Mouse (Mus musculus) Muller cell, postnatal 12 days (primary cell): ENCODE data around the gene Slc13a3.

Source experiments
- DNase-seq: peaks from one replicate; pipeline ENCODE4 v3.0.0-alpha.2; 2015; ENCODE audit errors: inconsistent ontology term

Slc13a3 gene

DNA sequence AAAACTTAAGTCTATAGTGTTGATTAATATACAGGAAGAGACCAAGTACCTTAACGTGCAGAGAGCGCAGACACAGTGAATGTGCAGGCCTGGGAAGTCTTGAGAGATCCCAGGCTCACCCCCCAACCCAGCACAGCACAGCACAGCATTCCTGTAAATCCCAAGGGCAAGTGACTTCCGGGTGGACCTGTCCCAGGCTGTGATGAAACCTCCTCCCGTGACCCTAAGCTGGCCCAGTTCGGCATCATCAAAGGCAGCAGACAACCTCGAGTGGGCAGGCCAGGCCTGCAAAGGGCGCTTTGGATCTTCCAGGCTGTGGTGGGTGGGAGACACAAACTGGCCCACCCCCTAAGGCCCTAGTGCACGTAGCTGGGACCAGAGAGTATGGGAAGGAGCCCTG, 9.0 kb upstream of the Slc13a3 start:
- DNase-seq, result no peak

DNA sequence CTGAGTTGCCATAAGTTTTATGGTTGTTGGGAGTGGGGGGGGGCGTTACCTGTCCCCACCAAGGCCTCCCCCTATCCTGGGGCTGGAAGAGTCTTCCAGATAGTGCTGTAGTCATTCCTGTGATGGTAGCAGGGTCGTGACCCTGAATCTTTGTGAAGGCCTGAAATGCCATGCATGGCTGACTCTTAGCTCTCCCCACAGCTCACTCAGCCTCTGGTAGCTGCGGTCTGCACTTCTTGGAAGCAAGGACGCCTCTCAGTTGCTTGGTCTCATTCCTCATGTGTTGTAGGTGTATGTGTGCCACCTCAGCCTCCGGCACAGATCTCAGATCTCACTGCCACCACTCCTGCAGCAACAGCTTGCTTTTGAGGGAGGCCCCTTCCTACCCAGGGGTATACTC, 2.8 kb upstream of the Slc13a3 start:
- DNase-seq, result no peak

DNA sequence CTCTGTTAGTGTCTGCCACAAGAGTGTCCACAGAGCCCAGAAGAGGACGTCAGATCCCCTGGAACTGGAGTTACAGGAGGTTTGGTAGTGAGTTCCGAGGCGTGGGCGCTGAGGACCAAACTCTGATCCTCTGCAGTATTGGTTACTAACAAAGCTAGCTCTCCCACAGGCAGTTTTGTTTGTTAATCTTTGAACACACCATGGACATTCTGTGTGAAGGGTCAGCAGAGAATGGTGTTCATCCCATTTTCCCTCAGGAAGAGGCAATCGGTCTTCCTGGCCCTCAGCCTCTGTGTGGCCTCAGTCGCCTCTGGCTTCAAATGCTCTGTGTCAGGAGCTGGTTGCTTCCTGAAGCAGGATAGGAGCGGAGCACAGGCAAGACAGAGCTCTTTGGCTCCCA, 2.4 kb upstream of the Slc13a3 start:
- no peak for DNase-seq

DNA sequence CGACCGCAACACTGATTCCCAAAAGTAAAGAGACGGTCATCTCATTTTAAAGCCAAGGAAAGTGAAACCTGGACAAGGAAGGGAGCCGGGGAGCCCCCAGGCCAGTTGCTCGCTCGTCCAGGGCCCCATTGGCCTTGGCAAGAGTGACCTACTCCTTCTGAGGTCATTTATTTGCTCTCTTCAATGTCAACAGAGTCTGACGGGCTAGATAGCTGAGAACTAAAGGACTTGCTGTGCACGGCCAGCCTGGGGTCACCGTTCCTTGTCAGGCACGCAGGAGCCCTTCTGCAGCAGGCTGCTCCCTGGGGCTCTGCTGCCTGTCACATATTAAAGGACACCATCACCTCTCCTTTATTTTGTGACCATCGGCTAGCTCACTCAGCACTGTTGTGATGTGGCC, 1.1 kb downstream of the Slc13a3 start:
- no peak for DNase-seq

DNA sequence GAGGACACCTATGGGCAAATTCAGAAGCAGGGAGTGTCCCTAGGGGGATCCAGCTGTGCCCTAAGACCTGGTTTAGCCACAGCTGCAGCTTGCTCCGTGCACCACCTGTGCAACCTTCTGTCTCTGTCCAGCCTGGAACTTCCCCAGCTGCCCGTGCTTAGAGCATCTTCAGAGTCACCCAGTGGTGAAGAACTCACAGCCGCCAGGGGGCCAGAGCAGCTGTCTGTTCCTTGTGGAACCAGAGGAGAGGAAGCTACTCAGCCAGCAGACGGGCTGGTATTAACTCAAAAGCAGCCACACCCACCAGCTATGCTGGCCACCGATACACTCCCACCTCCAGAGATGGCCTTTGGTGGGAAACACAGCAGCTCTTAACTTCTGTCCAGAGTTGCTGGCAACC, 2.9 kb downstream of the Slc13a3 start:
- no peak for DNase-seq

DNA sequence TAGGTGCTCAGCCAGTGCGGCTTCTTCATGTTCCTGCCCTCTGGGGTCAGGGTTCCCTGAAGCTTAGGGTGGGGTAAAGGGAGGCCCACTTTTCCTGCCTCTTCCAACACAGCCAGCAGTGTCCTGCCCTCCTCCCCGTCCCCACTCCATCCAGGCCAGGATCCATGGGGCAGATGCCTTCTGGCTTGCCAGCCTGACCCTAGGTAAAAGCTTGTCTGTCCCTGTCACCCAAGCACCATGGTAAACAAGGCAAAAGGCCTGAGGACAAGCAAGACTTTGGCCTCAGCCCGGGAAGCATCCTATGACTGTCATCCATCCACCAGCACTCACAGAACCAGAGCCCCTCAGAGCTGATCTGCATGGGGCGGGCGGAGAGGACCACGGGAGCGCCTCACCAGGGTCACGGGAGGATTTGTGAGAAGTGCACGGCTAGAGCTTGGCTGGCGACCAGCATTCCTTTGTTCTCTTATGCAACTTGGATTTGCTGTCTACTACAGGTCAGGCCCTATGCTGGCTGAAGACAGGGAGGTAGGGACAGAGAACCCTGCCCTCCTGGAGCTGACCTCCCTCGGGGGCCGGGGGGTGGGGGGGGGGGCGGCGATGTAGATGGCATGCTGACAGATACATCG, 5.1 kb downstream of the Slc13a3 start:
- peak; percentile 23 for DNase-seq

DNA sequence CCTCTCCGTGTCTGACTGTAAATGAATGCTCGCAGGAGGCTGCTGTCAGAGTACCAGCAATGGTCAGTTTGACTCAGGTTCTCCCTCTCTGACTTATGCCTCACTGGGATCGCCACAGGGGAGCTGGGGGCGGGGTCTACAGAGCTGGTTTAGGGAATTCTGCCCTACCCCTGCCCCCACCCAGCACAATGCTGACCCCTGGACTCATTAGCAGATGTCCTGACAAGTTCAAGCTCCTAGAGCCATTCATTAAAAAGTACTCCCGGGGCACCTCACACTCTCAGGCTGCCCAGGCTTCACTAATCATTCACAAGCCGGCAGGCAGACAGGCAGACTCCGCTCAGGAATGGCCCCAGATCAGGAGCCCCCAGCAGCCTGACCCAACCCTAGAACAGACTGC, 13.4 kb downstream of the Slc13a3 start:
- DNase-seq, result no peak

DNA sequence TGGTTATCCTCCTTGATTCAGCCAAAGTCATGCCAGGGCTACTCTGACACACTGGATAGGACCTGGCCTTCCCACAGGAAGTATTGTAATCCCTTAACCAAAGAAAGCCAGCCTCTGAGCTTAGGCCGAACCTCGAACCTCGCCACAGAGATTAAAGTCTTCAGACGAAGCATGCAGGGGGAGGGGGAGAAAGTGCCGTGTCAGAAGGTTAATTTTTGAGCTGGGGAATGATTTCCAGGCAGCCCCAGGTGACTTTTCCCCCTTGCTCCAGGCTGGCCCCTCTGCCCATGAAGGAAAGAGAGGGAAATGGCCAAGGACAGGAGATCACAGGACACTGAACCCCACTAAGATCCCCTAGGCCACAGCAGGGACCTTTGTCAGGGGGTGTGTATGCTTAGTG, 14.8 kb downstream of the Slc13a3 start:
- no peak for DNase-seq

DNA sequence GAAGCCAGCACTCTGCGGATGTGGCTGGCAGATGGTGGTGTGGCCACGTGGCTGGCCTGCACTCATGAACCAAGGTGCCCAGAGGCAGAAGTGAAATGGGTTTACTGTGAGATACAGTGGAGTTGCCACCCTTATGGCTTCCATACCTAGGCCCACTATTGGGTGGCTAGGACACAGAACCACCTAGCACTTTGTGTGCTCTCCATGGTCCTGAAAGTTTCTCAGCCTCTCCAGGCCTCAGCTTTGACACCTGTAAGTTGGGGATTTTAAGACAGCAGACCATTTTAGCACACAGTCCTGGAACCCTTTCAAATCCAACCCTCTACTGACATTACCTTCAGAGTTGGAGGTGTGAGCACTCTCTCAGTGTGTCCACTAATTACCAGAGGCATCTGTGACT, 16.3 kb downstream of the Slc13a3 start:
- no peak for DNase-seq

DNA sequence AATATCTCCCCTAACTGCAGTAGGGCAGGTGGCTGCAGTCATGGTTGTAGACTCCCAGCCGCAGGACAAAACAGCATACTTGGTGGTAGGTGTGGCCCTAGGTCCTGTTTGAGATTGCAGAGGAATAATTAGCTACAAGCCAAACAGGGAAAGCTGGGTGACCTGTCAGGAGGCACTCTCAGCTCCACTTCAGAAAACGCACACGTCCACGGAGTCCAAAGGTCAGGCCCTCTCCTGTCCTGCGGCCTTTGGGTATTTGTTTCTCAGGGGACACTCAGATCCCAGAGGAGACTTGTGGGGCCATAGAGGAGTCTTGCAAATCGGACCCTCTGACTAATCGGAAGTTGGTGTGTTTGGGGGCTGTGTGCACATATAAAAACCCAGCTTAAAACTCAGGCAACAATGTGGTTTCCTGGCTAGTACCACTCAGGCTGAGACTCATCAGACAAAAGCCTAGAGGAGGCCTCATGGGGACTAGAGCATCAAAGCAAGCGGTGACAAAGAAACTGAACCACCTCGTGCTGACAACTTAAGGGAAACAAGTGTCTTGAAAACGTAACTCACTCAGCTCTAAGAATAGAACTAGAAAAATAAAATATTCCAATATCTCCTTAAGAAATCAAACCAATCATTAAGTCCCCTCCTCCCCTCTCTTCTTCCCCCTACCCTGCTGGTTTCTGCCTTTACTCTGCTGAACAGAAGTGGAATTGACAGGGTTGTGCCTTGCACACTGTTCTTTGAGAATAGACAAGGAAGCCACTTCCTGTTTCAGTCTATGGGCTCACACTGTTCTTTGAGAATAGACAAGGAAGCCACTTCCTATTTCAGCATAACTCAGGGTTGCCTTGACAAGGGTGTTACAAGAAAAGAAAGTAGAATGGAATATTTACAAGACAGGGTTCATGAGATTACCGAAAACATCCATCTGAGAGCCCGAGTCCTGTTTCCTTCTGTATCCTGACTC, 20.0 kb downstream of the Slc13a3 start:
- no peak for DNase-seq

DNA sequence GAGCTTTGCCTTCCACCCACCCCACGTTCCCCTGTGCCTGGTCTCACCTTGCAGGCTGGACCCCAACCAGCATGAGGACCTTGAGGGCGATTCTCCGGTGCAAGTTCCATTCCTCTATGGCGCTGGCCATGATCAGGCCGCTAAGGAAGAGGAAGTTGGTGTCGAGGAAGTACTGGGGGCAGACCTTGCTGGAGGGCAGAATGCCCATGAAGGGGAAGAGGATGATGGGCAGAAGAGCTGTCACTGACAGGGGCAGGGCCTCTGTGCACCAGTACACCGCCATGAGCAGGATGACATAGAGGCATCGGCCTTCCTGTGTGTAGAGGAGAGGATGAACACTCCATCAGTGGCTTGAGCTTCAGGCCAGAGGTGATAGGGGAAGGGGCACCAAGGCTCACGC, 24.6 kb downstream of the Slc13a3 start:
- DNase-seq, result no peak

DNA sequence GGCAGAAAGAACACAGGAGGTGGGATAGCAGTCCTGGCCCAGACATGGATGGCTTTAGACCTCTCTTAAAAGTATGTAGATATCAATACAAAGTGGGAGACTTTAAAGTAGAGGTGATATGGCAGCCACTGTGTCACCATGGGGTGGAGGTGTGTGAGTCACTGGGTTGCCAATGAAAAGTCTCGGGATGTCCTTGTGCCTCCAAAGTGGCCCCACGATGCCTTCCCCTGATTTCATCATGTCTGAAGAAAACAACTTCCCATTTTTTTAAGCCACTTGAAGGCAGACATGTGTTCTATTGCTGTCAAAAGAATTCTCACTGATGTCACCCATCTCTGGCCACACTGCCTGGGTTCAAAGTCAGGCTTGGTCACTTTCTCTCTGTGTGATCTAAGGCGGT, 28.2 kb downstream of the Slc13a3 start:
- no peak for DNase-seq

DNA sequence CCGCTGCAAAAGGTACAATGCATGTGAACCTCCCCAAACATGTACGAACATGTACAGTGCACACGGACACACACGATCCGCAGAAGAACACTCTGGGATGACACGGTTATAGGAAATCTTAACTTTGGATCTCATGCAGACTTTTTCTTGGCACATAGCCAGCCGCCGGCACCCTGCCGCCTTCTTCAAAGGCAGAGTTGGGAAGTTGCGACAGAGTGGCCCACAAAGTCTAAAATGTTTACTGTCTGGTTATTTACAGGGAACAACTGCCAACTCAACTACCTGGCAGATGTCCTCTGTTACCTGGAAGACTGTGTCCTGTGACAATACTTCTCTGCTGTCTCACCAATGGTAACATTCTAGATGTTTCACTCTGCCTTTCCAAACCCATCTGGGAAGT, 30.0 kb downstream of the Slc13a3 start:
- DNase-seq, result no peak

DNA sequence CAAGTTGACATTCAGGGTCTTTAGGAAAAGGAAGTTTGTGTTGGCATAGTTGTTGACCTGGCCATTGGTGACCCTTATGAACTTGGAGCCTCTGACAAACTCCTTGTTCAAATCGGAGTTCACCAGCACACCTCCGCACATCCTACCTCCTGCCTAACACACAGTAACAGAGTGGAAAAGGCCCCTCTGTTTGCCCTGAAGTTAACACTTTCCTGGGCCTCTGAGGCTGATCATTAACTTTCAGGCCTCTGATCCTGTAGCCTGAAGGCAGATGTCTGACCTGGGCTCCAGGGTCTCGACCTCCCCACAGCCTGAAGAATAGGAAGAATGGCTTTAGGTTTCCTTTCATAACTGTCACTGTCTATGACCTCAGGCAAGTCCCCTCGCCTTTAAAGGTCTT, 31.4 kb downstream of the Slc13a3 start:
- no peak for DNase-seq

DNA sequence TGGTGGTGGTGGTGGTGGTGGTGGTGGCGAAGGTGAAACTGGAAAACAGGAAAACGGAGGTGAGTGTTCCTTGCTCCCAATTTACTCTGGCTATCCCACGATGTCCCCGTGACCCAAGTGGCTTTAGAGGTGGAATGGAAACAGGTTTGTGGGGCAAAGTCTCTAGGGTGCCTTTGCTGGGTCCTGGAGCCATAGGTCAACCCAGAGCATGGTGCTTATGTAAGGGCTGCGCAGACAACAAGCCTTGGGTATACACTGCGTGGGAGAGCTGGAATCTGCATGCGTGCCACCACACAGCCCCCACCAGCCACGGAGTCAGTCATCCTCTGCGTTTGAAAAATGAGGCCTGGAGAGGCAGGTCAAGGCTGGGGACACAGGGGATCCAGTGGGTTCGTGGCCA, 33.4 kb downstream of the Slc13a3 start:
- DNase-seq, result no peak

DNA sequence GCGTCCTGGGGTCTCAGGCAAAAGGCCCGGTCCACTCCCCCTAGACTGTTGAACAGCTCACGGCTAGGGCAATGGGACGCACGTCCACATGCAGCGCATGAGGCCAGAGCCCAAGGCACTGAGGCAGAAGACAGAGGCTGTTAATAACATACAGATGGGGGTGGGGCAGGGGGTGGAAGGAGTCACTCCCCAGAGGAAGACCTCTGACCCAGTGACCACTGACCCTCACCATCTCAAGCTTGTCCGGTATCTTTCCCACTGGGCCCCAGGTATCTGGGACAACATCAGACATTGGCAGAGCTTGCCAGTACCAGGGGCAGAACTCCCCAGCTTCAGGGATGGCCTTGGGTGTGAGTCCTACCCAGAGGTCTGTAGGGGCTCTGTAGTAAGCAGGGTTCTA, 34.1 kb downstream of the Slc13a3 start:
- no peak for DNase-seq

DNA sequence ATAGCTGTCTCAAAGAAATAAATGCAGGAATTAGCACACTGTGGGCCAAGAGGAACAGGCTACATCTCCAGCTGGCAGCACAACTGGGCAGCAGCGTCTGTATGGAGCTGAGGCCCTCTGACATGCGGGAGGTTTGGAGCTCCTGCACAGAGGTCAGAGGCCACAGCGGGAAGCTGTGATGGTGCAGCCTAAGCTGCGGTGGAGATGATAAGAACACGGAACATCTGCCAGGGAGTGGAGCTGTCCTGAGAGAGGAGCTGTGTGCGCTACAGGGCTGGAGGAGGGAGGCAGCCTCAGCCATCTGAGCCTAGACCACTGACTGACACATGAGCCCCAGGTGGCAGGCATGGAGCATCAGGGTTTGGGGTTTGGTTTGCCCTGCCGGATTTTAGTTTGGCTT, 44.3 kb downstream of the Slc13a3 start:
- DNase-seq, result no peak

DNA sequence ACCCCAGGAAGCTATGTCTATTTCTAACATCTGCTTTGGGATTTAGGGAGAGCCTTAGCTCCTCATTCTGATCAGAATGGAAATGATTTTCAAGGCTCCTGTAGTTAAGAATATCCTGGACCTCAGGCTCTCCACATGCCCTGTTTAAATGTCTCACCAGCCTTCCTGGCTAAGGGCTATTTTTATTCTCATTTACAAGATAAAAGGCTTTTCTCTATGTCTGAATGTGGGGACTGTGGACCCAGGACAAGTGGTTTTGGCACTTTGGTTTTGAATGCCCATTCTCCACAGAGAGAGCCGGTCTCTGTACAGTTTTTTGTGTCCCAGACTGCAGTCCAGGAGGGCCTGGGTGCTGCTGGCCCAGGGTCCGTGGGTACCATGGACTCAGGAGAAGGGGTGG, 52.8 kb downstream of the Slc13a3 start:
- no peak for DNase-seq

DNA sequence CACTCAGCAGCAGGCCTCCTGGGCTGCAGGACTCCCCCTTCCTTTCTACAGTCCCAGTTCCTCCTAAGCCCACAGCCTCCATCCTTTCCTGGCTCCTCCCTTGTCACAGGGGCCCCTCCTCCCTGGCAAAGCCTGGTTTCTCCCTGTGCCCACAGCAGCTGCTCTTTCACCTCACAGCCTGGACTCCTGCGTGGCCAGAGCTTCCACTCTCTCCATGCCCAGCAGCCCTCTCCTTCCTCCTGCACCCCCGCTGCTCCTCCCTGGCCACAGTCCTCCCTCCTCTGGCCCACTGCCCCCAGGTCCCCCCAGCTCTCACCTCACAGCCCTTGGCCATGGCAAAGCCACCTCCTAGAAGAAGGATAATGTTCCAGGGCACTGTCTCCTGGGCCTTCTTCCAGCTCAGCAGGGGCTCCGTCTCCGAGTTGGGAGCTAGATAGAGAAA, 53.3 kb downstream of the Slc13a3 start:
- DNase-seq, result no peak

DNA sequence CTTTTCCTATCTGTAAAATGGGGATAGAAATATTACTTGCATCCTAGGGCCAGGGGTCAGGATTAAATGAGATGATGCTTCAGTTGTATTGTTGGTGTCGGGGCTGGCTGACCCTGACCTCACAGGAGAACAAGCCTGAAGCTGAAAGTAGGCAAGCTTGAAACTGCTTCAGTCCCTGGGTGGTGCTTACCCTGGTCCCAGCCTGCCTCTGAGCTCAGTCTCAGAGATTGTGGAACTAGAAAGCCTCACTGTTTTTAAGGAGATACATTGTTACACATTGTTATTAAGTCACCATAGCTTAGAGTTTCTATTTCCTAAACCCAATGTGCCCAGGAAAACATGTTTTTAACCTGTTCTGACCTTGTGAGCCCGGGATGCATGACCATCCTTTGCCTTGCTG, 54.5 kb downstream of the Slc13a3 start:
- DNase-seq, result no peak

DNA sequence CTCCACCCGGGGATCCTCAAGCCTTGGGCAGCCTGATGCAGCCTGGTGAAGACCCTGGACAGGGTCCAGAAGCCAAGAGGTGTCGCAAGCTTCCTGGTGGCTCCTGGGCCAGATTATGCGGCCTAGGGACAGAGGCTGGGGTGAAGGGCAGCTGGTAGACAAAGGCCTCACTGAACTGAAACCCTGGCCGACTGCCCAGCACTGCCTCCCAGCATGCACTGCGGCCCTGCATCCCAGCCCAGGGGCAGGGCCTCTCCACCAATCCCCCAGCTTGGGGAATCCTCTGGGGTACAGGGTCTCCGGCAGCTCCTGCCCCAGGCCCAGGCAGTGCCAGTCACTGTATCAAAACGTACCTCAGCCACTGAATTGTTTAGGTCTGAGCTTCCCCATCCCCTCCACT, 55.7 kb downstream of the Slc13a3 start:
- DNase-seq, result peak; percentile 66

DNA sequence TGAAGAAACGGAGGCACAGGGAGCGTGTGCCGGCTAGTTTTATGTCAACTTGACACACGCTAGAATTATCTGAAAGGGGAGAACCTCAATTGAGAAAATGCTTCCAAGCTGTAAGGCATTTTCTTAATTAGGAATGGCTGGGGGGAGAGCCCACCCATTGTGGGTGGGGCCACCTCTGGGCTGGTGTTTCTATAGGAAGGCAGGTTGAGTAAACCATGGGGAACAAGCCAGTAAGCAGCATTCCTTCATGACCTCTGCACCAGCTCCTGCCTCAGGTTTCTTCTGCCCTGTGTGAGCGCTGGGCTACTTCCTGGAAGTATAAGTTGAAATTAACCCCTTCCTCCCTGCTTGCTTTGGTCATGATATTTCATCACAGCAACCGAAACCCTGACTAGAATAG, 57.2 kb downstream of the Slc13a3 start:
- no peak for DNase-seq

DNA sequence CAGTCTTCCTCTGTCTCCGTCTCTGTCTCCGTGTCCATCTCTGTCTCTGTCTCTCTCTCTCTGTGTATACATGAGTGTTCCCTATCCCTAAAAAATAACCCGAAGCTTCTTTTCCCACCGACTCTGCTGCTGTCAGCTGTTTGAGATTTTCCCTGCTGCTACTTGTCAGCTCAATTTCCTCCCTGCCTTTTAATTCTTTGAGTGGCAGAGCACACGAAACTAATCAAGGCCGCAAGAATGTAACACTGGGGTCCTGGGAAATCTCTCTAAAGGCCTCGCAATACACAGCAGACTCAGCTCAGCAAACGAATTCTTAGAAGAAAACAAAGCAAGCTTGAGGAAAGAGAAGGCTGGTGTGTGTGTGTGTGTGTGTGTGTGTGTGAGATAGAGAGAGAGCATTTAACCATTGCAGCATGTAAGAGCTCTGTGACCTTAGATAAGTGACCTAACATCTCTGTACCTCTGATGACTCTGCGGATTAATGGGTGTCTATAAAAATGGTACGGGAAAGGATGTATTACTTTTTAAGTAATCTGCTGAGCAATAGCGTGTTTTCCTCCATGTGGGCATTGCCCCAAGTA, 57.8 kb downstream of the Slc13a3 start:
- DNase-seq, result no peak
